Mouse (Mus musculus): ENCODE measurements at regions not wholly inside any gene's neighbourhood (a gene's known extent, or its start where the extent isn't known, plus 50 kb on each side); places are given as distances from the start of the nearest gene placed in this dataset.

- no peak for ATAC-seq
These were observed 137.8 kb downstream of the Unc5cl start for GRCm38 (mm10) chr17:48592457-48592856.

- ATAC-seq: no peak
These were observed 140.8 kb downstream of the Unc5cl start for GRCm38 (mm10) chr17:48595418-48595963.

- ATAC-seq: no peak
These were observed 141.7 kb downstream of the Unc5cl start for GRCm38 (mm10) chr17:48596406-48596805.

GRCm38 (mm10) chr17:48597301-48597700, 142.6 kb downstream of the Unc5cl start:
- no peak for ATAC-seq

DNA sequence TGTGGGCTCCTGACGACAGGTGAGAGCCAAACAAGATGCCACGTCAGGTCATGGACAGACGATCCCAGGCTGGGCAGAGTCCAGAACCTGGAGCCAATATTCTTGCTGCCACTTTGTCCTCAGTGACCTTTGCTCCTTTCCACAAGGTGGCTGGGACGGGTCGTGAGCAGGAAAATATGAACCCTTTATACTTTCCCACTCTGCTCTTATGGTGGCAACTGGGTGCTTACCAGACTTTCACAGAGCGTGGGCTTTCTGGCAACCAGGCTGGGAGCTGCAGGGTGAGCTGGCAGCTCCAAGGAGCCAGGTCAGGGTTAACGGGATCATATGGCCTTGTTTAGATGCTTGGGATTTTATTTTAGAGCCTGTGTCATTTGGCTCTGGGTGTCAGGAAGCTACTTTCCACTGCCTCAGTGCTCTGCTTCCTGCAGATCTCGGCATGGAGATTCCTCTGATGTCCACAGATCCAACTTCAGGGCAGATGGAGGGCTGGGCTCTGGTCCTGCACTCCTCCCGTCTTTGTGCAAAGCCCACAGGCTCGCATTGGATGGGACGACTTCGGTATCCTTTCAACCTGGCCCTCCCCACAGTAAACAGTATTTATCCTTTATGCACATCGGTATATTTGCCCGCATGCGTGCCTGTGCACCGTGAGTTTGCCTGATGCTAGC, 143.9 kb downstream of the Unc5cl start:
- ATAC-seq: no peak

DNA sequence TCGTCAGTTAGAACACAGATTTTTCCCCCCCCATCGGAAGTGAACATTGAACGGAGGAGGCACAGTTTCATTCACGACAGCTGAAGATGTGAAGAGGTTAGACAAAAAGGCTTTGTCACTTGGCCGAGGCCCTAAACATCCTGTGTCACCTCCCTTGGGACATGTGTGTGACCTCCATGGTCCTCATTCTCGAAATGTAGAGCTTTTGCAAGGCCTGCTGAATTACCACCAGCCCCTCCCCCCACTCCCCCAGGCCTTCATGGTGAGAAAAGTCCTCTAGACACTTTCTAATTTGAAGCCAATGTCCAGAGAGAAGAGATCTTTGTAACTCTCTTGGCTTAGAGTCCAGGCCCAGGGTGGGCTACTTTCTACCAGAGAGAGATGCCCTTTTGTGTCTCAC, 145.5 kb downstream of the Unc5cl start:
- ATAC-seq: no peak

GRCm38 (mm10) chr17:48602554-48602953, 147.9 kb downstream of the Unc5cl start:
- ATAC-seq: no peak

- no peak for ATAC-seq
These were observed 152.1 kb downstream of the Unc5cl start for GRCm38 (mm10) chr17:48606767-48607166.

- ATAC-seq: no peak
These were observed 153.6 kb downstream of the Unc5cl start for GRCm38 (mm10) chr17:48608315-48608714.

GRCm38 (mm10) chr17:48610107-48610506, 155.4 kb downstream of the Unc5cl start:
- no peak for ATAC-seq

DNA sequence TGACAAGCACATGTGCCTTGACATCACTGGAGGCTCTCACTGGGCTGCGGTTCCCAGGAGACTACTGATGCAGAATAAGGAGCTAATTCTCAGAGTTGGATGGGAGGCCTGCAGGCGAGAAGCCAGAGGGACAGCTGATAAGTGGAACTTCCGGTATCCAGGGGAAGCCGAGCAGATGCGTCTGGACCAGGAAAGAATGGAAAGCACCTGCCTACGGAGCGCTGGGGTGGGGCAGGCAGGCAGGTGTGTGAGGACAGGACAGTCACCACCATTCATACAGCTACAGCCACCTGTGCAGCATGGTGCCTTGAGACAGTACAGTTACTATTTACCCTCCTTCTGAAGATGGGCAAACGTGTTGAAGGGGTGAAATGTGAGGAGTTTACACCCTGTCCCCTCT, 156.1 kb downstream of the Unc5cl start:
- ATAC-seq: no peak

DNA sequence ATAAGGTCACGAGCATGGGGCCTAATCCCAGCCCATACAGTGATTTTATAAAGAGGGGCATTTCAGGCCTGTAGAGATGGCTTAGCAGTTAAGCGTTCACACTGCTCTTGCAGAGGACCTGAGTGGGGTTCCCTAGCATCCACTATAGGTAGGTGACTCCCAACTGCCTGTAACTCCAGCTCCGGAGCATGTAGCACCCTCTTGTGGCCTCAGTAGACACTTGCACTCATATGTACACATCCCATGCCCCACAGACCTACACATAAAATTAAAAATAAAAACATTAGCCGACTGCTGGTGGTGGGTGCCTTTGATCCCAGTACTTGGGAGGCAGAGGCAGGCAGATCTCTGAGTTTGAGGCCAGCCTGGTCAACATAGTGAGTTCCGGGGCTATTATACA, 158.8 kb downstream of the Unc5cl start:
- no peak for ATAC-seq

- no peak for ATAC-seq
These were observed 160.5 kb downstream of the Unc5cl start for GRCm38 (mm10) chr17:48615248-48615647.

DNA sequence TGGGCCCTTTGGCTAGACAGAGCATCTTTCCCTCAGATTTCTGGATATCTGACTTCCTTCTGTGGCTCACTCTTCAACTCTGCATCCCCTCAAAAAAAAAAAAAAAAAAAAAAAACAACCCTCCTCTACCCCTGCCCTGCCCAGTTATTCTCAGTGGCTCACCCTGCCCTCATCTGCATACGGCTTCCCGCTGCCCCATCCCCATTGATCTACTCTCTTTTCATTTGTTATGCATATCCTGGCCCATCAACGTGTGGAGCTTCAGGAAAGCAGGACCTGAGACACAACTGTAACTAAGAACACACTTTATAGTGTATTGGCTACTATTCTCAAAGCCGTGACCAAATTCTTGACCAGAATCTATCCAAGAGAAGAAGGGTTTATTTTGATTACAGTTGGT, 161.5 kb downstream of the Unc5cl start:
- no peak for ATAC-seq

GRCm38 (mm10) chr17:48620896-48621295, 166.2 kb downstream of the Unc5cl start:
- ATAC-seq: no peak

GRCm38 (mm10) chr17:48621676-48622075, 167.0 kb downstream of the Unc5cl start:
- ATAC-seq: no peak

GRCm38 (mm10) chr17:48624937-48625336, 170.2 kb downstream of the Unc5cl start:
- ATAC-seq: no peak

GRCm38 (mm10) chr17:48625971-48626370, 171.3 kb downstream of the Unc5cl start:
- no peak for ATAC-seq

DNA sequence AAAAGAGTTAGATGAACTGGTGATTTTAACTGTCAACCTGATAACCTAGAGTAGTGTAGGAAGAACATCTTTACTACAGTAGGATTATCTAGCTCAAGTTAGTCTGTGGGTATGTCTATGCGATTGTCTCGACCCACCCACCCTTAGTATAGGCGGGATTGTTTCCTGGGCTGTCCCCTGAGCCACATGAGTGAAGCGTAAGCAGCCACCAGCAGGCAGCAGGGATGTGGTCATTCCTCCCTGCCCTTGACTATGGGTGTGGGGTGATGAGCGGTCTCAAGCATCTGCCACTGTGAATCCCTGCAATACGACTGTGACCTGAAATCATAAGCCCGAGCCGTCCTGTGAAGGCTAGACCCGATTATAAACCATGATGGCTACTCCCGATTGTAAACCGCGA, 184.9 kb downstream of the Unc5cl start:
- ATAC-seq: no peak

DNA sequence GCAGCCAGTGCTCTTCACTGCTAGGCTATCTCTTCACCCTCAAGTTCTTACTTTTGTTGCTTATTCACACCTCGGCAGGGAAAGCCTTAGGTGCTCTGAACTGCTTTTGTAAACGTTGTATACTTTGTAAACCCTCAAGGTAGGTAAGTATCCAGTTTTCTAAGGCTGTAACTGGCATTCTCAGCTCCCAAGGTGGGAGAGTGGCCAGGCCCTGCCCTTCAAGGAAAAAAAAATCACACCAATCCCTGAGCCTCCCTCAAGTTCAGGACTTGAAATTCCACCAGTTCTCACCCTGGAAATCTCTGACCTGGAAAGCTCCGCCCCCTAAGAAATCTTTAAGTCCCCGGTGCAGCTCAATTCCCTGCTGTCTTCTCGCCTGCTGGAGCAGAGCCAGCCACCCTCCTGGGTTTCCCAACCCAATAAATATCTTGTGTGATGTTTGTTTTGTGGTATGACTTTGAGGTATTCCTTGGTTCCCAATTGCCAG, 188.9 kb downstream of the Unc5cl start:
- no peak for ATAC-seq

DNA sequence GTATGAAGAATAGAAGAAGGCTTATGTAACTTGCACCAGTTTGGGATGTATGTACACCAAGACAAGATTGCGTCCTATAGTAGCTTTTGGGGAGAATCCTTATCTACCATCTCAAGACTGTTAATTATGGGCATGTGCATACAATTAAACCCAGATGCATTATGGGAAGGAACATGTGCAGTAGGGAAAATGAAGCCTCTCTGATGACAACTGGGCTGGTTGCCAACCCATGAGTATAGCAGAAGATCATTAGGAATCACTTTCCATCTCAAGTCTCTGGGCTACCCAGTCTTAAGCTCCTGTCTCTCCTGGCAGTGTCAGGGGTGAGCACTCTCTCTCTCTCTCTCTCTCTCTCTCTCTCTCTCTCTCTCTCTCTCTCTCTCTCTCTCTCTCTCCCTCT, 190.4 kb downstream of the Unc5cl start:
- ATAC-seq: no peak

GRCm38 (mm10) chr17:48646626-48647195, 192.0 kb downstream of the Unc5cl start:
- peak; percentile 26 for ATAC-seq

- ATAC-seq: peak; percentile 80
These were observed 192.7 kb downstream of the Unc5cl start for GRCm38 (mm10) chr17:48647431-48647830.

DNA sequence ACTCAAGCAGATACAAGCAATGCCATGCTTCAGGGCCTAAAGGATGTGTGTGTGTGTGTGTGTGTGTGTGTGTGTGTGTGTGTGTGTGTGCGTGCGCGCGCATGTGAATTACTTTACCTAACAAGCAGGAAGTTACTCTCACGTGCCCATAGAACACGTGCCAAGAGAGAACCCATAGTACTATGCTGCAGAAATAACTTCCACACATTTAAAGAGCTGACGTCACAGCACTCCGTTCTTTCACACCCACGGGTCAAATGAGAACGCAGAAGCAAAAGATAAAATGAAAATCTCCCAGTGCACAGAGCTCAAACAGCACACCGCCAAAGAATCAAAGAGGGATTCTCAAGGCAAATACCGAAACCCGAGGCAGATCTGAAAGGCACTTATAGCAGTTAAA, 195.9 kb downstream of the Unc5cl start:
- ATAC-seq: no peak

Measured in CD4-positive, CD25-positive, alpha-beta regulatory T cell, adult 4 months (primary cell).